Mouse (Mus musculus): ENCODE data around the gene Cobll1.

Gene Cobll1

DNA sequence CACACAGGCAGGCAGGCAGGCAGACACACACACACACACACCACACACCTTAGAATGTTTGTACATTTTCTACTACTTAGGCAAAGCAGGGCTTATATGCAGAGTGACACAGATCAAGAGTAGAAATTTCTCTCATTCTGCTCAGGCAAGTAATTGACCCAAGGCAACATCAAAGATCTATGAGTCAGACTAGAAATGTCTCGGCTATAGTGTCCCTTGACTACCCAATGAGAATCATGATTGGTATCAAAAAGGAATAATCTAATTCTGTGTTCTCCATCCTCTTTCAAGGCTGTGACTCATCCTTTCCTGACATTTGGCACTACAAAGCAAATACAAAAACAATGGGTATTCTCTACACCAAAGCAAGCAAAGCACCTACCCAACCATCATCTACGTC lies 77.5 kb downstream of the Cobll1 start:
- intact Hi-C loops (cut with DNase I) = no loop called here

DNA sequence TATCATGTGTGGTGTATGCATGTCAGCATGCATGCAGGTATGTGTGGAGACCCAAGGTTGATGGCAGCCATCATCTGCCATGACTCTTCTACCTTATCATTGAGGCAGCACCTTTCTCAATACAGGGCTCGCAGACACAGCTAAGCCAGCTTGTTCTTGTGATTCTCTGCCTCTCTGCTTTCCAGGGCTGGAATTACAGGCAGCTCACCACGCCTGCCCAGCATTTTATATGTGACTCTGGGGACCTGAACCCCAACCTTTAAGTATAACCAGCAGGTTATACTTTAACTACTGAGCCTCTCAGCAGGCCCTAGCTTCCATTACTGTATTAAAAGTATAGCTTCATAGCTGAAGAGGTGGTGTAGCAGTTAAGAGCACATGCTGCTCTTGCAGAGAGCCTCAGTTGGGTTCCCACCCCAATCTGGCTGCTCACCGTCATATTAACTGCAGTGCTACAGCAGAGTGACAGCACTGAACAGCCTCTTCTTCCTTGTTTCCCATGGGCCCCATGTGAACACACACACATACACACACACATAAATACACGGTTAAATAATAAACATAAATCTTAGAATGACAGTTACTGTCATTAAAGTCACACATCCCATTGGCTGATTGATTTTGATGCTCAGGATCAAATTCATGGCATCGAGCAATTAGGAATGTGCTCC lies 81.1 kb downstream of the Cobll1 start:
- intact Hi-C loops (cut with DNase I) = no loop called here

DNA sequence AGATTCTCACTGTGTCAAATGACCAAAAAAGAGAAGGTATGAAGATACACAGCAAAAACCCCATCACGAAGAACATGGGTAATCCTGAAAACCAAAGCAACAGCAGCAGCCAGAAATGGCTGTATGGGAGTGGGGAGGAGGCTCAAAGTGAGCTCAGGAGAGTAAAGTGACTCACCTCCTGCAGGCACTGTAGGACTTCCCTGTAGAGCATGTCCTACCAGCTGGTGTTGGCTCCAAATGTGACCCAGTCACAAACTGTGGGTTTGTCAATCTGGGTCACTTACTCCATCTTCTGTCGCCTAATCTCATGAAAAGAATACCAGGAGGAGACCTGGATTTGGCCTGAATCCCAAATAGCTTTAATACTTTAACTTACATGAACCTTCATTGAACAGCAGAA lies 81.9 kb downstream of the Cobll1 start:
- intact Hi-C loops (cut with DNase I) = no loop called here

DNA sequence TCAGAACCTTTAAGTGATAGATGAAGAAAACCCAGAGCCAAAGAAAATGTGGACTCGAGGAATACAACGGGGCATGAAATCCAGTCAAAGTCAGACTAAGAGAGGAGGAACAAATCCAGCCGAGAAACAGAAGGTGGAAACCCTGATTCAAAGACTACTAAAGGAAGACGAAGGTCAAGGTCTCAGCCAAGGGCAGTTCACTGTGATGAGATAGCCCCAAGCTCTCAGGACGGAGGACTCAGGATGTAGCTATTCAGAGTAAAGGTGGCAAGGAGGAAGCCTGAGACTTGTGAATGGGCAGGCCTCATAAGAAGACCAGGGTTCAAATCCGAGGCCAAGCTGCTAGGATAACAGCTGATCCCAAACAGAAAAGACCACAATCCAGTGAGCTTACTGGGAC lies 90.3 kb downstream of the Cobll1 start:
- intact Hi-C loops (cut with DNase I) = no loop called here

DNA sequence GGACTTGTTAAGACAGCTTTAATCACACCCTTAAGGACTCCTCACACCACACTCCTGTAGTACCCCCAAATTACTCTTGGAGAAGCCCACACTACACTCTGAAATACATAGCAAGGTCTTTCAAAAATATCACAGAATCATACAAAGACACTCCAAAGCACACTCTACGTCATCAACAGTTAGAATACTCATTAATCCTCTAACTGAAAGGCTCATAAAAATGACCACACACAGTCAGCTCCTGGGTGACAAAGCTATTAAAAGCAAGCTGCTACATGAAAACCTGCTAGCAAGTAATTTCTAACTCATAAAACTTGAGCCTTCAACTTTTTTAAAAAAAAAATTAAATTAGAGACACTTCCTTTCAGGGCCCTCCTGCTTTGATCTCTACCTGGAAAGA lies 91.8 kb downstream of the Cobll1 start:
- intact Hi-C loops (cut with DNase I) = loop anchor here (2.0 kb wide), 1 partner anchor 91 kb away; the partner anchor contains the start of gene Cobll1

DNA sequence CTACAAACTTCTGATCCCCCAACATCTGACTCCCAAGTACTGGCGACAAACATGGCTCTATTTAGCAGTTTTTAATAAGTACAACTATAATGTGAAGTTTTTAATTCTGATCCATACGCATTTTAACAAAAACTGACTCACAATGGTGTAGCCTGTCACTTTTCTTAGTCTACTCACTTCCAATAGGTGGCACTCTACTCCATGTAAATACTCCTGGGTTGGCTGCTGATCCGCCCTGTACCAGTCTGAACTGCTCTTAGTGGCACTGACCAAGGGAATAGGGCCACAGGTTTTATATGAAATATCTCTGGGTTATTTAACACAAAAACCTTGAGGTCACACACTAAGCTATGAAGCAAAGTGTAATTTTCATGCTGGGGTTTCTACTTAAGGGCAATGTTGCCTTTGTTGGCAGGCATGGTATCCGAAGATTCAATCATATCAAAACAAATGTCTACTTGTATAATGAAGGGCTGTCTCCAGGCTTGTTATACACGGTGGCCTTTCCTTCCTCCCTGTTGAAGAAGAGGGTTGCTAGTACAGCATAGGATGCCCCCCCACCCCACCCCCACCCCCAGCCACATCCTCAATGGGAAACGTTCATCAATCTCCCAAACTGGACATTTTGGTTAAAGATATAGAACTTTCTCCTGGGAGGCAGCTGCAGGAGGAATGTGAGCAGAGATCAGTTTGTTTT lies 93.6 kb downstream of the Cobll1 start:
- intact Hi-C loops (cut with DNase I) = loop anchor here (2.0 kb wide), 2 partner anchors 93 to 193 kb away; partner anchors contain the start of gene Cobll1

DNA sequence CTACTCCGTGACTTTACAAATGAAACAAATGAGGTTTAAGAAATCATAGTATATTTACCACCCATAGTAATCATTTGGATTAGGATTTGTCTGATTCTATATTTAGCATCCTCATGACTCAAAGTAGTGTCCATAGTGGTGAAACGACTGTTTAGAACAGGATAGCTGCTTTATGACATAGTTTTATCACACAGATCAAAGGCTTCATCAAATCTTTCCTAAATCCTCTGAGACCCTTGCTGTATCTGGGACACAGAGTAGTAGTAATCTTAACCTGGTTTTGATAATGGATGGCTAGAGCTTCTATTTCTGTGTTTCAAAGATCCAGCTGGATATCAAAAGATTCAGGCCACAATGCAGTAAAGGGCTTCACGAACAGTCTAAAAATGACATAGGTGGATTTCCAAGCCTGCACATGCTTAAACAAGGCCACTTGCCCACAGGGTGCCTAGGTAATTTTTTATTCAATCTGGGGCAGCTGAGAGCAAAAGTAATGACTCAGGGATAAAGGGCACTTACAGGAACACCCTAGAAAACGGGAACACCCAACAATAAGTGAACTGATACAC lies 98.0 kb downstream of the Cobll1 start:
- intact Hi-C loops (cut with DNase I) = no loop called here

DNA sequence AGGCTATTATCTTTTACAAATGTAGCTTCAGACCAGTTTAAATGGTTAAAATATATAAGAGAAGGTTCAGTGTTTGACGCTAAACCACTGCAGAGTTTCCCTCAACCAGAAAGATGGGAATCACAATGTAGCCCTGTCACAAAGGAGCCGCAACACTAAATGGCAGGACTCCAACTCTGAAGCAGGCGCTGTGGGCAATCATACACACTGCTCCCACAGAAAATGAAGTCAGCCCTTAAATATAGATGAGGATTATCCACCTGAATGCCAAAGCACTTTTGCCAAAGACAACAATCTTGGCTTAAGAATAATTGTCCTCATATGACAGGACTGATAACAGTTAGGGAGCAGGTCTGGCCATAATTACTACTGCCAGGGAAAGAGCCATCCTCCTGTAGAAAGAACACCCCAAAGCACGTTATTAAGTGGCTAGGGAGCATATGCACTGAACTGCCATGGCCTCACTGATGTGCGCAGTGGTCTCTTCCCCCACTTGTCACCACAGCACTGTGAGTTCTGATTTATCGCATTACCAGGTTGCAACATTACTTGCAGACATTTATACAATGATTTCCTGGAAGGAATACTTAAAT lies 98.8 kb downstream of the Cobll1 start:
- intact Hi-C loops (cut with DNase I) = no loop called here

DNA sequence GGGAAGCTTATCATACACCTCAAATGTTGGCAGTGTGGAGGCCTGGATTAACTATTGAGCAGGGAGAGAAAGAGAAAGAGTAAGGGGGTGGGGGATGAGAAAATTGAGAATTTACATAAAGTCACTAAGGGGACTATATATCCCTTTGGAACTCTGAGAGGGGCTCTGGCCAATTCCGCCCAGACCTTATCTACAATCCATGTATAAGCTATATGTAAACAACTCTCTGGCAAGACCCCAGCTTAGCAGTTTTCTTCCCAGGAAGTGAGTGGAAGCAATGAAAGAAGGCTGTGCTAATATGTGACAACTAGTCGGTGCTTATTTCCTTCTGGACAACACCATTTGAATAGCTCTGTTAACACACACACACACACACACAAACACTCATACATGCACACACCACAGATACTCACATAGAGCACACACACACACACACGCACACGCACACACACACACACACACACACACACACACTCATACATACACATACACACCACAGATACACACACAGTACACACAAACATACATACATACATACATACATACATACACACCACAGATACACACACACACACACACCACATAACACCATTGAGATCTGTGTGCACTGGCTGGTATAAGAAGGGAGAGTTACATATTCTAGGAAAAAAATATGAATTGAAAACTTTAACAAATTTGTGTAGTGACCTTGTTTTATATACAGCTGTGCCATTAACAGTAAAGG lies 99.4 kb downstream of the Cobll1 start:
- intact Hi-C loops (cut with DNase I) = no loop called here

DNA sequence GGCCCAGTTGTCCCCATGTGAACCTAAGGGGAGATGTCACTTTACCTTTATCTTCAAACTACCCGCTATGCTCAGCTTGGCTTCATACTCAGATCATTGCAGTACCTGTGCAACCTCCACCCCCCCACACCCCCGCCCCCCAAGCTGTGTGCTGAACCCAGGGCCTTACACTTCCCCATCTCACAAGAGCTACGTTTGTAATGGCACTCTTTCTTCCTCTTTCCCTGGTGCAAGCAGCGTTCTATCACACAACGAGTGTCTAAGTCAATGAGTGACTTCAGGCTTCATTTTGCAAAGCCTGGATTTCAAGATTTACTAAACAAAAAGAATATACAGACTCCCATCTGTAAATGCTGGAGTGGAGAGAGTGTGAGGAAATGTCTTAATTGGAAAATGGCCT lies 100.2 kb downstream of the Cobll1 start:
- intact Hi-C loops (cut with DNase I) = no loop called here

DNA sequence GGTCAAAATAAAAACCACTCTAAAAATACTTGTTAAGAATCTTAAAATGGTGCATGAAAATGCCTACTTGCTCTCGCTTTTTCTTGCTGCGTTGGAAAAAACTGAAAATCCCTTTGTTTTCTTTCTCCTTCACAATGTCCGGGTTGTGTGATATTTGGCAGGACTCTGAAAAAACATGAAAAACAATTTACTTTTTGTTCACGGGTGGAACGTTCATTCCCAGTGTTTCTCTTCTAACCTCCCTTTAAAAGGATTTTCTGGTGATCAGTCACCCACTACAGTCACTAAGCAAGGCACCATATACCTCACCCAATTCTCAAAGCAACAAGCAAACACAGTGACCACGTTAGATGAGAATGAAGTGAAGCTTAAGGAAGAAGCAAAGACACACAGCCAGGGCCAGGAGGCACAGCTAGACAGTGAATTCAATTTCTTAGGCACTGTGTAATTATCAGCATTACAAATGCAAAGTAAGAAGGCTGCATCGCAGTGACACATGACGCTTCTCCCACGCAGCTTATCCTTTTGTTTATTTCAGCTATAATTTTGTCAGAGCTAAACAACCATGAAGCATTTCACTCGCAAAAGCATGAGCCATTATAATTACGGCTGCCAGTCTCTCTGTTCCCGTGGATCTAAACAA lies 112.9 kb downstream of the Cobll1 start:
- intact Hi-C loops (cut with DNase I) = no loop called here

DNA sequence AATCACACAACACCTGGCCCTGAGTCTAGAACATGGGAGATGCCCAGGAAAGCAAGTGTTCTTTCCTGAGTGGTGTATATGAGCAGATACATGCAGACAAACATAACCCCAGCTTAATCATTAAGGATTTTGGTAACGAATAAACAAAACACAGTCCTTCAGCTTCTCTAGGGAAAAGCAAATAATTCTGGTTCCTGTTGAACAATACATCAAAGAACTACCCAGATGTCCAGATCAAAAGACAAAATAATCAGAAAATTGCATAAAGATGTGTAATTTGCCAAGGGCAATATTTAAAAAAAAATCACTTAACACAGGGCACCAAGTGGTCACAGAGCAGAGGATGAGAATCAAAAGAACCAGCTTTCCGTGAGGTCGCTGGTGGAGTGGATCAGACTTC lies 115.5 kb downstream of the Cobll1 start:
- intact Hi-C loops (cut with DNase I) = loop anchor here (5.0 kb wide), 2 partner anchors 101 to 151 kb away; partner anchors contain the start of gene Grb14

DNA sequence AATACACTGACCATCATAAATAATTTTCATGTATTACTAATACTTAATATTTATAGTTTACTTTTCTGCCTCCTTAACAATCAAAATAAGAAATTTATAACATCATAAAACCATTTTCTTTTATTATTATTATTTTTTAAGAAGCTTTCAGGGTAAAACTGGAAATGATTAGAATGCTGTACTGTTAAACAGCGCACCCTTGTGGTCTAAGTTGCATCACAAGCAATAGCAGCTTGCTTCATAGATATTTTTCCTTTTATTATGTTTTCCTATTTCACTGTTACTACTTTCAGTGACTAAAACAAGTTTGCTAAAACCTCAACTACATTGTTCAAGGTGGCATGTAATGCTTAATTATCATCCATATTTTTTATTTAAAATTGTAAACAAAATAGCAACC lies 117.8 kb downstream of the Cobll1 start:
- intact Hi-C loops (cut with DNase I) = loop anchor here (5.0 kb wide), 2 partner anchors 99 to 149 kb away; partner anchors contain the start of gene Grb14

DNA sequence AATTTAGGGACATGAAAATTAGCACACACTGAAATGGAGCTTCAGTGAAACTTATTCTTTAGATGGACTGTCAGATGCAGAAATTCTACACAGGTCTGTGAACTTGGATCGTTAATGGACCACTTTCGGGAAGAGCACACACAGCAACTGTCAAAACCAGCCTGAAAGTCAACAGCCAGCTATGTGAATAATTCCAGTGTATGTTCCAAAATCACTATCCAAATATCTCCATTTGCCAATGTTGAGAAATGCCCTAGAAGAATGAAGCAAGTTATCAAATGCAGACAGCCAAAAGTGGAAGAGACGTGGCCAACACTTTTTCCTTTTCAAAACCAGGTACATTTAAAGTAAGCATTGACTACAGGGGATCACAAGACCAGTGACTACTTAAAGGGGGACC lies 118.2 kb downstream of the Cobll1 start:
- intact Hi-C loops (cut with DNase I) = loop anchor here (5.0 kb wide), 2 partner anchors 99 to 149 kb away; partner anchors contain the start of gene Grb14

DNA sequence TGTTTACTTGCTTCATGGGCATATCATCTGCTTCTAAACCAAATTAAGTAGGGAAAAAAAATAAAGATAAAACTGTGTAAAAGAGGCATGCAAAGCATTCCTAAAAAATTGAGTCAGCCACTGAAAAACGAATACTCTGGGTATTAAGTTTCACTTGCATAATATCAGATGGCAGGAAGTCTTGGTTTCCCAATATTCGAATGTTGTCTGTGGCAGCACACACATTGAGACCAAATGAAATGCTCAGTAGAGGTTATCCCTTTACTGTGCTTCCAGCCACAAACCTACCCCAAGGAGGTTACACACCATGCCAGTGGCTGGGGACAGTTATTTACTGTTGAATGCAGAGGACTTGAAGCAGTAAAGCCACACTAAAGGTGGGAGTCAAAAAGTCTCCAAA lies 119.1 kb downstream of the Cobll1 start:
- intact Hi-C loops (cut with DNase I) = loop anchor here (5.0 kb wide), 2 partner anchors 98 to 148 kb away; partner anchors contain the start of gene Grb14

DNA sequence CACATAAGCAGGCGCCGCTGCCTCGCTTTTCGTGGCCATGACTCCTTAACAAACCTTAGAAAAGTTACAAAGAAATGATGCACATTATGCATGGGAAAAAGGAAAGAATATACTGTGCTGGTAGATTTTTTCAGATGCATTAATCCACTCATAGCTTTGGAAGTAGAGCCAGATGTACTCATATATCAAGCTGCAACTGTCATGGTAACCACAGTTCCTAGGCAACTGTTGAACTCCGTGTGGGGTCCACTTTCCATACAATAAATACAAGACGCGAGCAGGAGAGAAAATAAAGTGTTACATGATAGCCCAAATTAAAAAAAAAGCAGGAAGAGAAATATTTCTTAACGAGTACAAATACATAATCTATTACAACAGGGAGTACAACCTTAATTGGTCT lies 119.5 kb downstream of the Cobll1 start:
- intact Hi-C loops (cut with DNase I) = loop anchor here (5.0 kb wide), 2 partner anchors 97 to 147 kb away; partner anchors contain the start of gene Grb14

DNA sequence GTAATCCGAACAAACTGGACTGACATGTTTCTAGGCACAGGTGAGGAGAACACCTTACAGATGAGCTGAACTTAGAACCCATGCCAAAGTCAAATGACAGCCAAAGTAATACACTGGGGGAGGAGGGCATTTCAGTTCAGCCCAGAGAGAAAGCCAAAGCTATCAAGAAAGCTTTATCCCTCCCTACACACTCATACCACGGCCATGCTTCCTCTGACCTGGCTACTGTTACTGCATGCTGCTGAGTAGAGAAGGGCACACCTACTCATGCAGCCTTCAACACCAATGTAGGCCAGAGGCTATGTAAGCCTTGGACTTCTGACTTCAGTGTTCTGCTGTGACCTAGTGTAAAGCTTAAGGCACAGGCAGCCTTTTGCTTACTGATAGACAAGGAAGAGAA lies 120.1 kb downstream of the Cobll1 start:
- intact Hi-C loops (cut with DNase I) = no loop called here

DNA sequence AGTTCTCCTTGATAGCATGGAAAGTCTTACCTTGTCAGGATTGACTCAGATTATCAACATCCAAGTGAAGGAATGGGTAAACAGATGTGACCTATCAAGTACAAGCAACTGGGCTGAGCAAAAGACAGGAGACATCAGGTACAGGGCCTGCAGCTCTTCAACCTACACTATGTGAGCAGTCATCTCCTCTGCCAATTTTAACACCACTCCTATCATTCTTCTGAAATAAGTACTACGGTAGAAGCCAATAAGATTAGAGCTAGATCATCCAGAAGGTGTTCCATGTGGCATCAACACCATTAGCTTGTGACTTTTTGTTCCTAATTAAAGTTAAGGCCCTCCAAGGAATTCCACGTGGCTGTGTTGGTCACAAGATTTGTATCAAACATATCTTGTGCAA lies 121.3 kb downstream of the Cobll1 start:
- intact Hi-C loops (cut with DNase I) = no loop called here

DNA sequence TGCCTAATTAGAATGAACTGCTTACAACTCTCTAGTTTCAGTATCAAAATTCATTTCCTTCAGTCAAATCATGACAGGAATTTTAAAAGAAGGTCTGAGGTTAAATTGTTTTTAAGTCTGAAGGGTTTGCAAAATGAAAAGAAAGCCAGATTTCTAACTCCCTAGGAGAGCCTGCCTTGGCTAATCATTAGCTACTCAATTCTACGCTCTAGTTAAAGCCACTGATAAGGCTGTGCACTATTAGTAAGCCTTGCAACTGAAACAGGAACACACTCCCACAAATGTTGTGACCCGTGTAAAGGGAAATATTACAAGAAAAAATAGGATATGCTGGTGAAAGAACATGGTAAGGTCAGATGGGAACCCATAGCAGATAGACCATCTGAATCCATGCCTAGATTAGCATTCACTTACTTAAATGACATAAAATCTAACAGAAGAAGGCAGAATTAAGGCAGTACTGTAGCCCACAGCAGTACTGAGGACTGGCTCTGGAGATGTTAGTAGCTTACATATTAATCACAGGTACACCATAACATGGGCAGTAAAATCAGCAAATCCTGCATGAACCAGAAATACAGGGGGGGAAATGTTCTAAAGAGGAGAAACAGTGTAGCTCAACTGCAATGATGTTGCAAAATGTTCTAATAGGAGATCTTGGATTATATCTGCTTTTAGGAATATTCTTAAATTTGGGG lies 122.6 kb downstream of the Cobll1 start:
- intact Hi-C loops (cut with DNase I) = no loop called here

DNA sequence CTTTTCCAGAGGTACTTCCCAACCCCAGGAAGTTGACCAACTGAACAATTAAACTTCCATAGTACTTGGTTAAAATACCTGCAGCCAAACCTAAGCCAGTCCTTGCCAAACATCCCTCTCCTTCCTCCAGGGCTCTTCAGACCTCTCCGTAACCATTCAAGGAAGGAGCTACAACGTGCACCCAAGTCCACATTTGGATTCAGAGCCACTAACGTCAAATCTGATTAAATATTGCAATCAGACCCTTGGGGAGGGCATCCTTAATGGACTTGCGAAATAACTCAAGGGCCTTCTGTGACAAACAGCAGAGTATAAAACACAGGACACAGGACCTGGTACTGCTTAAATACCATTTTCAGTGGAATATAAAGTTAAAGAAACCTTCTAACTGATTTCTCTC lies 126.0 kb downstream of the Cobll1 start:
- intact Hi-C loops (cut with DNase I) = no loop called here
